Mouse (Mus musculus): ENCODE measurements at regions not wholly inside any gene's neighbourhood (a gene's known extent, or its start where the extent isn't known, plus 50 kb on each side); places are given as distances from the start of the nearest gene placed in this dataset.
A peak's percentile ranks its signal among the peaks of the same experiment; 100 is the strongest.
"Not testable (repeated sequence)": the region's sequence is repeated elsewhere in the genome, so short reads cannot be mapped to it uniquely, and the experiment has no call there.

- no peak overlapping the region for H3K4me3 ChIP-seq (ENCODE audit: low read depth, low read length)
- no peak for DNase-seq (ENCODE audit: low spot score)
- H3K9me3 ChIP-seq (ENCODE audit: low read length), result no peaks in the 10 kb centered on the region
- no peak overlapping the region for H3K27ac ChIP-seq (ENCODE audit: low read depth, low read length)
- H3K36me3 ChIP-seq (ENCODE audit: insufficient read depth, low read length), result no peaks in the 10 kb centered on the region
- no peaks in the 10 kb centered on the region for H3K27me3 ChIP-seq (ENCODE audit: insufficient read depth, low read length)
- no peak overlapping the region for H3K4me2 ChIP-seq (ENCODE audit: low read depth, low read length, poor library complexity, severe bottlenecking)
- ATAC-seq (ENCODE audit: low FRiP score), result no peak
- TF ChIP-seq CTCF (IDR thresholded peaks at IDR 0.05), result no peak
- 86% methylated on average over 1 of the region's 1 CpGs for WGBS
- no peak overlapping the region for H3K9ac ChIP-seq (replicated peaks; ENCODE audit: low read length, poor library complexity, severe bottlenecking)
- H3K4me1 ChIP-seq (ENCODE audit: insufficient read depth, low read length), result no peaks in the 10 kb centered on the region
These were observed 549.6 kb upstream of the Chordc1 start for GRCm38 (mm10) chr9:17742308-17742707.

GRCm38 (mm10) chr9:17745238-17745637 is 546.7 kb upstream of the Chordc1 start:
- no peak overlapping the region for H3K27ac ChIP-seq (ENCODE audit: low read depth, low read length)
- TF ChIP-seq CTCF (IDR thresholded peaks at IDR 0.05), result no peak
- no peak overlapping the region for H3K4me3 ChIP-seq (ENCODE audit: low read depth, low read length)
- H3K36me3 ChIP-seq (ENCODE audit: insufficient read depth, low read length), result no peaks in the 10 kb centered on the region
- no peak overlapping the region for H3K4me2 ChIP-seq (ENCODE audit: low read depth, low read length, poor library complexity, severe bottlenecking)
- no peaks in the 10 kb centered on the region for H3K4me1 ChIP-seq (ENCODE audit: insufficient read depth, low read length)
- H3K27me3 ChIP-seq (ENCODE audit: insufficient read depth, low read length), result no peaks in the 10 kb centered on the region
- H3K9me3 ChIP-seq (ENCODE audit: low read length), result no peaks in the 10 kb centered on the region
- H3K9ac ChIP-seq (replicated peaks; ENCODE audit: low read length, poor library complexity, severe bottlenecking), result no peak overlapping the region
- DNase-seq (ENCODE audit: low spot score), result no peak
- no peak for ATAC-seq (ENCODE audit: low FRiP score)

DNA sequence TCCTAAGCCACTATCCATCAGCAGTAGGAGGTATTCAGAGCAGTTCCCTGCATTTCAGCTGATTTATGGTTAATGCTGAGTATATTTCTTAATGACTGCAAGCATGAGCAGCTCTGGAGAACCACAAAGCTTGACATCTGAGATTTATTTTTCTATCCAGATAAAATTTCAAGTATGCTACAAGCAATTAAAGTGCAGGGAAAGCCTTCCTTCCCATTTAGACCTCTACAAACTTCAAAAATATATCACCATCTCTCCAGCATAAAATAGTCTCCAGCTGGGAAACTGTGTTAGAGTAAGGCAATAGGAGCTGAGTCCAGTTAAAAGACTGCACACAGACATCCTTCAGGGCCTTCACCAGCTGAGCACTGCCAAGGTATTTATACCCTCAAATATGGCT is 546.2 kb upstream of the Chordc1 start:
- peak; percentile 6 for DNase-seq (ENCODE audit: low spot score)
- Histone ChIP-seq H3K9ac (replicated peaks; ENCODE audit: low read length, poor library complexity, severe bottlenecking) (no peak overlapping the region), H3K27me3 (ENCODE audit: insufficient read depth, low read length) (no peaks in the 10 kb centered on the region), H3K4me1 (ENCODE audit: insufficient read depth, low read length) (no peaks in the 10 kb centered on the region), H3K4me3 (ENCODE audit: low read depth, low read length) (no peak overlapping the region), H3K4me2 (ENCODE audit: low read depth, low read length, poor library complexity, severe bottlenecking) (no peak overlapping the region), H3K27ac (ENCODE audit: low read depth, low read length) (no peak overlapping the region), H3K9me3 (ENCODE audit: low read length) (no peaks in the 10 kb centered on the region), H3K36me3 (ENCODE audit: insufficient read depth, low read length) (no peaks in the 10 kb centered on the region)
- no peak for ATAC-seq (ENCODE audit: low FRiP score)
- TF ChIP-seq CTCF (IDR thresholded peaks at IDR 0.05), result no peak

DNA sequence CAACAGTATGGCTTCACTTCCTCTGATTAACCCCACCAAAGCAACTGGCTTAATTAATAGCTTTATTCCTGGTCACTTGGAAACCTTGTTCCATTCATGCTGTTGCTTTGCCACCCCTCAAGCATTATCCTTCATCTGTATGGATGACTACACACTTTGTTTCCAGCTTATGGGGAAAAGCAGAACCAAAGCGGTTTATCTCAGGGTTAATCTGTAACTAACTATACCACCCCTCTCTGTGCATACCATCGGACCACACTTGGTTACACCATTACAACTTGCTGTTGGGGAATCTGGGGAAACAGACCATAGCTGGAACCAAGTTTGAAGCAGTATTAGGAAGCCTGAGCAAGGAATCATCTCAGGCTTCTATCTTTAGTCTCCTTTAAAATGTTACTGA is 500.1 kb upstream of the Chordc1 start:
- H3K27me3 ChIP-seq (ENCODE audit: insufficient read depth, low read length), result not testable (repeated sequence)

DNA sequence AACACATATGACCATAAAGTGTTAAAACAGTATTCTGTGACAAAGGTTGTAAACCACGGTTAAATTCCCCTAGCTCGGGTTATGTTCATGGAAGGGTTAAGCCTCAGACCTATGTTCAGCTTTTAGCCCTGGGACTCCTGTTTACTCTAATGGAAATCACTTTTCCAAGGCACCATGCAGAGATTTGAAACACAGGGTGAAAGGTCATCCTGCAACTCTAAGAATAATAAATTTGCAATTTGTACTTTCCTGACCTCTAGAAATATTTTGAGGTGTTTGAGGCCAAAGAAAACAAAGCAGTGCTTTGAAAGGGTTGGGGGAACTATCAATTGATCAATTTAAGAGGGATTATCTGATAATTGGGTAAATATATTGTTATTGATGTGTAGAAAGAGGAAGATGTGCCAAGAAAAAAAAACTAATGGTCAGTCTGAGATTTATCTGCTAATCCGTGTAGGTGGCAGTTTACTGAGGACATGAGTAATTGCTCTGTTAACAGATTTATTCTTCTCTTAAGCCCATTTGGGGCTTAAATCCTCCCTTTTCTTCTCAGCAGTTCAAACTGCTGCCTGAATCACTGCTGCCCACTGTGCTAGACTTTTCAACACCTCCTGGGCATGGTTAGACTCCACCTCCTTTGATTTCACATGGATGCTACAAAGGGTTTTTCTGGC is 475.1 kb upstream of the Chordc1 start:
- WGBS, result 7% methylated on average over 3 of the region's 3 CpGs
- ATAC-seq (ENCODE audit: low FRiP score), result no peak
- DNase-seq (ENCODE audit: low spot score), result no peak
- Histone ChIP-seq H3K9me3 (ENCODE audit: low read length) (no peaks in the 10 kb centered on the region), H3K4me2 (ENCODE audit: low read depth, low read length, poor library complexity, severe bottlenecking) (no peak overlapping the region), H3K9ac (replicated peaks; ENCODE audit: low read length, poor library complexity, severe bottlenecking) (no peak overlapping the region), H3K27me3 (ENCODE audit: insufficient read depth, low read length) (no peaks in the 10 kb centered on the region), H3K27ac (ENCODE audit: low read depth, low read length) (no peak overlapping the region), H3K4me3 (ENCODE audit: low read depth, low read length) (no peak overlapping the region), H3K4me1 (ENCODE audit: insufficient read depth, low read length) (no peaks in the 10 kb centered on the region), H3K36me3 (ENCODE audit: insufficient read depth, low read length) (no peaks in the 10 kb centered on the region)
- TF ChIP-seq CTCF (IDR thresholded peaks at IDR 0.05), result no peak

More for the DNA sequence above, 500.1 kb upstream of the Chordc1 start:
- not testable (repeated sequence) for H3K4me2 ChIP-seq (ENCODE audit: low read depth, low read length, poor library complexity, severe bottlenecking); H3K4me3 ChIP-seq (ENCODE audit: low read depth, low read length); H3K4me1 ChIP-seq (ENCODE audit: insufficient read depth, low read length); DNase-seq (ENCODE audit: low spot score); ATAC-seq (ENCODE audit: low FRiP score); H3K27ac ChIP-seq (ENCODE audit: low read depth, low read length); H3K9ac ChIP-seq (replicated peaks; ENCODE audit: low read length, poor library complexity, severe bottlenecking); H3K9me3 ChIP-seq (ENCODE audit: low read length); H3K36me3 ChIP-seq (ENCODE audit: insufficient read depth, low read length)
- 18% methylated on average over 2 of the region's 2 CpGs for WGBS

DNA sequence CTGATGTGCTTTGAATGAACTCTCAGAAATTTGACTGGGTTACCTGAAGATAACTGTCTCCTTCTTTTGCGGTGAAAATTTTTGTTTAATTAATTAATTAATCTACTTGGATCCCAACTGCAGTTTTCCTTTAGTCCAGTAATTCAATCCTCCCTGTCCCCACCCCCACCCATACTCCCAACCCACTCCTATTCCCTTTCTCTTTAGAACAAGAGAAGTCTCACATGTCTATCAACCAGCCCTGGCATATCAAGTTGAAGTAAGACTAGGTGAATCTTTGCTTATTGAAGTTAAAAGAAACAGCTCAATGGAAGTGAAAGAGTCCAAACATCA is 474.6 kb upstream of the Chordc1 start:
- no peaks in the 10 kb centered on the region for H3K36me3 ChIP-seq (ENCODE audit: insufficient read depth, low read length)
- H3K4me2 ChIP-seq (ENCODE audit: low read depth, low read length, poor library complexity, severe bottlenecking), result no peak overlapping the region
- ATAC-seq (ENCODE audit: low FRiP score) (no peak), DNase-seq (ENCODE audit: low spot score) (no peak)
- 4% methylated on average over 1 of the region's 1 CpGs for WGBS
- no peak overlapping the region for H3K4me3 ChIP-seq (ENCODE audit: low read depth, low read length)
- H3K4me1 ChIP-seq (ENCODE audit: insufficient read depth, low read length), result no peaks in the 10 kb centered on the region
- no peak for TF ChIP-seq CTCF (IDR thresholded peaks at IDR 0.05)
- no peak overlapping the region for H3K27ac ChIP-seq (ENCODE audit: low read depth, low read length)
- no peaks in the 10 kb centered on the region for H3K27me3 ChIP-seq (ENCODE audit: insufficient read depth, low read length)
- H3K9me3 ChIP-seq (ENCODE audit: low read length), result no peaks in the 10 kb centered on the region
- H3K9ac ChIP-seq (replicated peaks; ENCODE audit: low read length, poor library complexity, severe bottlenecking), result no peak overlapping the region
